Mouse (Mus musculus) CH12.LX (cell line): ENCODE results near the gene Tmtc1. TPM values are rescaled to one million over a fixed set of nuclear protein-coding genes. Genes with fewer than 3 reads are reported as not detected.

Source experiments
- DNase-seq: peaks from one replicate; pipeline ENCODE4 v3.0.0-alpha.2; 2013; ENCODE audit errors: extremely low read depth
- H3K27ac ChIP-seq: 2 replicates; pipeline ENCODE4 v1.5.1; 2012; ENCODE audit warnings: low read depth, mild to moderate bottlenecking, control low read depth, moderate library complexity; ENCODE audit not compliant: insufficient read depth
- H3K27me3 ChIP-seq: replicated peaks from 2 replicates; pipeline ENCODE3; 2012; ENCODE audit warnings: inconsistent platforms
- H3K36me3 ChIP-seq, 2 experiments: replicated peaks in 1 of 2; 2 replicates each; pipeline versions ENCODE3 to v1.6.1; 2012; ENCODE audit warnings: inconsistent platforms in 1 of 2, low read length in 1 of 2, mild to moderate bottlenecking in 1 of 2, mixed read lengths in 1 of 2, moderate library complexity in 1 of 2; ENCODE audit not compliant: control insufficient read depth in 1 of 2, insufficient read depth in 1 of 2
- H3K4me1 ChIP-seq, 2 experiments: 2 replicates each; pipeline ENCODE4 v1.6.1; 2012; ENCODE audit warnings: inconsistent platforms in 1 of 2, moderate library complexity in 1 of 2; ENCODE audit not compliant: insufficient read depth in 2 of 2, control insufficient read depth in 1 of 2
- H3K4me2 ChIP-seq: 2 replicates; pipeline ENCODE4 v1.6.1; 2012; ENCODE audit warnings: low read depth, mild to moderate bottlenecking, control low read depth; ENCODE audit not compliant: poor library complexity, insufficient read depth, severe bottlenecking
- H3K4me3 ChIP-seq, 3 experiments: fragments of 150-350 bp in 1 of 3; sonication (generic) in 1 of 3; replicated peaks in 1 of 3; 2 replicates each; pipeline versions ENCODE3 to v1.5.1; 2011 to 2012; ENCODE audit warnings: low read depth in 2 of 3, low read length in 2 of 3, mild to moderate bottlenecking in 2 of 3, moderate library complexity in 2 of 3, control low read depth in 1 of 3, improper control_type of control experiment in 1 of 3, inconsistent platforms in 1 of 3, mixed read lengths in 1 of 3; ENCODE audit not compliant: poor library complexity in 1 of 3
- H3K79me2 ChIP-seq: replicated peaks from 2 replicates; pipeline ENCODE4 v1.6.1; 2012; ENCODE audit warnings: mild to moderate bottlenecking, moderate library complexity; ENCODE audit not compliant: control insufficient read depth, poor library complexity, insufficient read depth, severe bottlenecking; ENCODE audit errors: extremely low read depth
- H3K9ac ChIP-seq: 2 replicates; pipeline ENCODE4 v1.6.1; 2012; ENCODE audit warnings: low read depth, mild to moderate bottlenecking, control low read depth, moderate library complexity; ENCODE audit not compliant: insufficient read depth
- H3K9me3 ChIP-seq: replicated peaks from 2 replicates; pipeline ENCODE3; 2012; ENCODE audit warnings: low read length, inconsistent platforms, mixed read lengths
- BHLHE40 ChIP-seq: IDR thresholded peaks from 2 replicates; pipeline ENCODE4 v1.6.1; 2011; ENCODE audit warnings: mild to moderate bottlenecking, low read depth, low read length, improper control_type of control experiment
- CHD1 ChIP-seq: IDR thresholded peaks from 2 replicates; pipeline ENCODE4 v1.6.1; 2012; ENCODE audit warnings: low read depth, low read length, improper control_type of control experiment, inconsistent platforms
- CTCF ChIP-seq, 2 experiments: IDR thresholded peaks in 1 of 2; conservative IDR thresholded peaks in 1 of 2; 2 replicates each; pipeline ENCODE4 v1.5.1; 2011 to 2012; ENCODE audit warnings: low read depth in 2 of 2, low read length in 2 of 2, improper control_type of control experiment in 1 of 2, inconsistent platforms in 1 of 2, mild to moderate bottlenecking in 1 of 2, moderate library complexity in 1 of 2
- E2F4 ChIP-seq: IDR thresholded peaks from 2 replicates; pipeline ENCODE4 v1.6.1; 2011; ENCODE audit warnings: low read depth, low read length, improper control_type of control experiment; ENCODE audit not compliant: insufficient replicate concordance
- ELF1 ChIP-seq: IDR thresholded peaks from 2 replicates; pipeline ENCODE4 v1.6.1; 2014; ENCODE audit warnings: low read depth, mild to moderate bottlenecking, inconsistent platforms, low read length, improper control_type of control experiment
- EP300 ChIP-seq: IDR thresholded peaks from 2 replicates; pipeline ENCODE4 v1.6.1; 2011; ENCODE audit warnings: low read length, improper control_type of control experiment
- ETS1 ChIP-seq: conservative IDR thresholded peaks from 2 replicates; pipeline ENCODE4 v1.6.1; 2012; ENCODE audit warnings: low read depth, mild to moderate bottlenecking, inconsistent platforms, low read length, improper control_type of control experiment, moderate library complexity
- HCFC1 ChIP-seq: IDR thresholded peaks from 2 replicates; pipeline ENCODE4 v1.6.1; 2012; ENCODE audit warnings: low read depth, mild to moderate bottlenecking, inconsistent platforms, low read length, improper control_type of control experiment
- IRF4 ChIP-seq: IDR thresholded peaks from 2 replicates; pipeline ENCODE4 v1.6.1; 2014; ENCODE audit warnings: low read depth, mild to moderate bottlenecking, inconsistent platforms, low read length, improper control_type of control experiment
- KAT2A ChIP-seq: IDR thresholded peaks from 2 replicates; pipeline ENCODE4 v1.6.1; 2012; ENCODE audit warnings: low read length, improper control_type of control experiment, inconsistent platforms; ENCODE audit not compliant: insufficient replicate concordance
- MAFK ChIP-seq: IDR thresholded peaks from 2 replicates; pipeline ENCODE4 v1.6.1; 2011; ENCODE audit warnings: low read length, improper control_type of control experiment; ENCODE audit not compliant: insufficient replicate concordance
- MAX ChIP-seq: IDR thresholded peaks from 2 replicates; pipeline ENCODE4 v1.6.1; 2011; ENCODE audit warnings: low read length, improper control_type of control experiment
- MAZ ChIP-seq: IDR thresholded peaks from 2 replicates; pipeline ENCODE4 v1.6.1; 2012; ENCODE audit warnings: low read depth, mild to moderate bottlenecking, inconsistent platforms, low read length, improper control_type of control experiment, moderate library complexity
- MEF2A ChIP-seq: IDR thresholded peaks from 2 replicates; pipeline ENCODE4 v1.6.1; 2014; ENCODE audit warnings: low read depth, mild to moderate bottlenecking, inconsistent platforms, low read length, improper control_type of control experiment, borderline replicate concordance
- MXI1 ChIP-seq: IDR thresholded peaks from 2 replicates; pipeline ENCODE4 v1.6.1; 2011; ENCODE audit warnings: mild to moderate bottlenecking, low read depth, low read length, improper control_type of control experiment
- MYC ChIP-seq: IDR thresholded peaks from 2 replicates; pipeline ENCODE4 v1.6.1; 2011; ENCODE audit warnings: low read depth, mild to moderate bottlenecking, improper control_type of control experiment, low read length
- NELFE ChIP-seq: IDR thresholded peaks from 2 replicates; pipeline ENCODE4 v1.6.1; 2011; ENCODE audit warnings: low read depth, low read length, improper control_type of control experiment
- NRF1 ChIP-seq: IDR thresholded peaks from 2 replicates; pipeline ENCODE4 v1.6.1; 2014; ENCODE audit warnings: low read depth, mild to moderate bottlenecking, inconsistent platforms, low read length, improper control_type of control experiment, moderate library complexity
- PAX5 ChIP-seq: IDR thresholded peaks from 2 replicates; pipeline ENCODE4 v1.6.1; 2012; ENCODE audit warnings: low read length, inconsistent platforms, mixed read lengths
- POLR2A ChIP-seq: IDR thresholded peaks from 2 replicates; pipeline ENCODE4 v1.6.1; 2011; ENCODE audit warnings: low read depth, mild to moderate bottlenecking, improper control_type of control experiment, low read length
- POLR2AphosphoS2 ChIP-seq: IDR thresholded peaks from 2 replicates; pipeline ENCODE4 v1.6.1; 2011; ENCODE audit warnings: low read depth, low read length, improper control_type of control experiment
- RAD21 ChIP-seq: IDR thresholded peaks from 2 replicates; pipeline ENCODE4 v1.6.1; 2011; ENCODE audit warnings: low read depth, mild to moderate bottlenecking, low read length, improper control_type of control experiment, moderate library complexity
- SMC3 ChIP-seq: IDR thresholded peaks from 2 replicates; pipeline ENCODE4 v1.6.1; 2011; ENCODE audit warnings: low read depth, low read length, improper control_type of control experiment
- TBP ChIP-seq: conservative IDR thresholded peaks from 2 replicates; pipeline ENCODE4 v1.6.1; 2011; ENCODE audit warnings: low read depth, low read length, improper control_type of control experiment
- TCF12 ChIP-seq: IDR thresholded peaks from 2 replicates; pipeline ENCODE4 v1.6.1; 2014; ENCODE audit warnings: low read depth, mild to moderate bottlenecking, inconsistent platforms, low read length, improper control_type of control experiment
- USF1 ChIP-seq: IDR thresholded peaks from 2 replicates; pipeline ENCODE4 v1.6.1; 2014; ENCODE audit warnings: low read depth, mild to moderate bottlenecking, inconsistent platforms, low read length, improper control_type of control experiment
- ZC3H11A ChIP-seq: IDR thresholded peaks from 2 replicates; pipeline ENCODE4 v1.6.1; 2012; ENCODE audit warnings: low read depth, mild to moderate bottlenecking, inconsistent platforms, low read length, improper control_type of control experiment
- ZKSCAN1 ChIP-seq: IDR thresholded peaks from 2 replicates; pipeline ENCODE4 v1.6.1; 2012; ENCODE audit warnings: low read depth, inconsistent platforms, low read length, improper control_type of control experiment, borderline replicate concordance
- ZMIZ1 ChIP-seq: IDR thresholded peaks from 2 replicates; pipeline ENCODE4 v1.6.1; 2012; ENCODE audit warnings: low read depth, mild to moderate bottlenecking, inconsistent platforms, low read length, improper control_type of control experiment
- dilution Hi-C: fragments of 300-500 bp; cut with MboI; formaldehyde crosslinking; loops from 2 replicates; pipeline ENCODE4 v1.14.3; 2020; ENCODE audit warnings: low sequenced_read_pairs; ENCODE audit not compliant: extremely low pct_unique_long_range_greater_than_20kb, extremely low pct_ligation_motif_present
- in situ Hi-C: fragments of 300-500 bp; cut with MboI; formaldehyde crosslinking; loops from 3 replicates; pipeline ENCODE4 v1.14.3; 2019; ENCODE audit warnings: low sequenced_read_pairs, low pct_ligation_motif_present, low pct_unique_long_range_greater_than_20kb, mixed read lengths
- polyA plus RNA-seq: library from polyadenylated mRNA; unstranded; fragments of >175 nt; gene quantifications from 2 replicates; pipeline ENCODE4 v1.2.1, GENCODE M21; 2012; ENCODE audit warnings: low read depth; ENCODE audit not compliant: insufficient read length
- total RNA-seq, 2 experiments: library from RNA; depleted of rRNA; stranded (reverse); fragments of 300-350 nt in 1 of 2; fragments of >200 nt in 1 of 2; gene quantifications; 2 replicates each; pipeline ENCODE4 v1.2.3; 2012 to 2014

Gene Tmtc1
- total and polyA plus RNA-seq, 3 experiments, result 0.03 to 0.13 (median 0.04) TPM

GRCm38 (mm10) chr6:148216752-148217151 lies 227.4 kb downstream of the Tmtc1 start:
- TF ChIP-seq NRF1 (no peak), MAZ (no peak), POLR2A (peak; percentile 58), NELFE (0 out of 2 replicates have a peak, but pooled peaks have one; percentile 19), MEF2A (0 out of 2 replicates have a peak, but pooled peaks have one; percentile 5), MYC (0 out of 2 replicates have a peak, but pooled peaks have one; percentile 43), IRF4 (peak; percentile 44; the same call in 1 of the 2 replicates), BHLHE40 (peak; percentile 40), TBP (0 out of 2 replicates have a peak, but pooled peaks have one; percentile 38), TCF12 (peak; percentile 34; the same call in 1 of the 2 replicates), KAT2A (no peak), ETS1 (peak; percentile 41; the same call in 1 of the 2 replicates), EP300 (peak; percentile 52; the same call in 1 of the 2 replicates), CHD1 (no peak)
- DNase-seq, result peak; percentile 82
- H3K4me1 ChIP-seq, result peaks cover 16 to 55% of the 10 kb centered on the region in 2 experiments
- dilution Hi-C loops, result no loop called here
- H3K9ac ChIP-seq, result peak overlapping the region; percentile 51
- H3K4me3 ChIP-seq, result peak overlapping the region in 1 of 3 experiments; percentile 19
- peaks cover 15% of the 10 kb centered on the region for H3K79me2 ChIP-seq
- in situ Hi-C loops, result loop anchor here (10.0 kb wide), 1 partner anchor 698 kb away; no protein-coding TSS in a partner anchor
- no peaks in the 10 kb centered on the region for H3K27me3 ChIP-seq
- H3K27ac ChIP-seq, result peak overlapping the region; percentile 80
- no peaks in the 10 kb centered on the region for H3K9me3 ChIP-seq
- H3K36me3 ChIP-seq, result peaks cover 0 to 16% of the 10 kb centered on the region in 2 experiments
- H3K4me2 ChIP-seq, result peak overlapping the region; percentile 80

GRCm38 (mm10) chr6:148214765-148215164 lies 229.4 kb downstream of the Tmtc1 start:
- dilution Hi-C loops, result no loop called here
- peaks cover 0 to 10% of the 10 kb centered on the region in 2 experiments for H3K36me3 ChIP-seq
- H3K4me3 ChIP-seq, result no peak overlapping the region
- peaks cover 33% of the 10 kb centered on the region for H3K79me2 ChIP-seq
- H3K9ac ChIP-seq, result peak overlapping the region; percentile 45; the same call in 1 of the 2 replicates
- H3K9me3 ChIP-seq, result no peaks in the 10 kb centered on the region
- H3K27me3 ChIP-seq, result no peaks in the 10 kb centered on the region
- H3K4me2 ChIP-seq, result peak overlapping the region; percentile 59
- H3K27ac ChIP-seq, result peak overlapping the region; percentile 30; the same call in 1 of the 2 replicates
- H3K4me1 ChIP-seq, result peaks cover 16 to 62% of the 10 kb centered on the region in 2 experiments
- DNase-seq, result peak; percentile 89
- in situ Hi-C loops, result loop anchor here (10.0 kb wide), 1 partner anchor 700 kb away; no protein-coding TSS in a partner anchor
- no peak for TF ChIP-seq MAFK
- peak; percentile 53; the same call in 1 of the 2 replicates for TF ChIP-seq NELFE
- no peak for TF ChIP-seq ZC3H11A
- no peak for TF ChIP-seq KAT2A
- TF ChIP-seq ZMIZ1, result no peak
- peak; percentile 64 for TF ChIP-seq SMC3
- peak; percentile 69 for TF ChIP-seq RAD21
- no peak for TF ChIP-seq PAX5
- TF ChIP-seq NRF1, result no peak
- no peak for TF ChIP-seq CHD1
- peak; percentile 94 for TF ChIP-seq MEF2A
- no peak for TF ChIP-seq E2F4
- TF ChIP-seq CTCF (conservative IDR thresholded peaks at IDR 0.05 in 1 of 2, IDR thresholded peaks at IDR 0.05 in 1 of 2; ENCODE audit: low read depth in 2 of 2, low read length in 2 of 2), result peak; percentile 59 to 78
- TF ChIP-seq ZKSCAN1, result no peak
- TF ChIP-seq MXI1, result peak; percentile 64; the same call in 1 of the 2 replicates
- 0 out of 2 replicates have a peak, but pooled peaks have one; percentile 41 for TF ChIP-seq IRF4
- TF ChIP-seq USF1, result no peak
- peak; percentile 39; the same call in 1 of the 2 replicates for TF ChIP-seq POLR2A
- TF ChIP-seq POLR2AphosphoS2, result no peak
- peak; percentile 92 for TF ChIP-seq MAX
- TF ChIP-seq TCF12, result peak; percentile 32; the same call in 1 of the 2 replicates
- peak; percentile 94 for TF ChIP-seq MYC
- TF ChIP-seq HCFC1, result no peak
- peak; percentile 36; the same call in 1 of the 2 replicates for TF ChIP-seq EP300
- TF ChIP-seq ELF1, result peak; percentile 85
- TF ChIP-seq MAZ, result no peak
